Mouse (Mus musculus): Measurements from ENCODE around the gene Mrpl40.
"Not testable (repeated sequence)": the region's sequence is repeated elsewhere in the genome, so short reads cannot be mapped to it uniquely, and the experiment has no call there.

The Mrpl40 gene

DNA sequence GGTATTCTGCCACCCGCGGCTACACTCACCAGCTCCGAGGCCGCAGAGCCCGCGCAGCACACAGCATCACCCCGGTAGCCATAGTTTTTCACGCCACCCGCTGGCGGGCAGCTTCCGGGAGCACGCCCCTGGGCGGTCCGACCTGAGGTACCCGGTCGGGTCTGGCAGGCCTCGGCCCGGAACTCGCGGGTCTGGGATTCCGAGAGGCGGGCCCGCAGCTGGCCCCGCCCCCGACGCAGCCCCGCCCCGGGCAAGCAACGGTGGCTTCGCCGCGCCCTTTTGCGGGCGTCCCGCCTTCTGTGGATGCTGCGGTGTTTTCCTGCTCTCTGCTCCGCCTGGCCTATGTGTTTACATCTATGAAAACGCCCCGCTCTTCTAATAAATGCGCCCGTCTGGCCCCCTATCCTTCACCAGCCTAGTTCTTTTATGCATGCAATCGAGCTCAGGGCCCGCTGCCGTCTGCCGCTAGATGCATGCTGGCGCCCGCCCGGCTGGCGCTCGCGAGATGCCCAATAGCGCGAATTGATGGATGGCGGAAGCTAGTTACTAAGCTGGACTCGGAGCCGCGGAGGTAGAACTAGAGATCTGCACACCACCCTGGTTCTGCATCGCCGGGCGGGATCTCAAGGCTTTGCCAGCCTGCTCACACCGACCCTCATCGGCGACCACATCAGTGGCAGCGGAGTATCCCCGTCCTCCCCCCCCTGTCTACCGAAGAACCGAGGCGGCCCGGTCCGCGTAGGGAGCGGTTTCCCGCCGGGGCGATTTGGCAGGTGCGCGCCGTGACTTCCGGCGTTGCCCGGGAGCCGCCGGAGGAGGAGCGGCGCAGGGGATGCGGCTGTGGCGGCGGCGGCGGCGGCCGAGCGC is at the start of gene Mrpl40, which contains the start of gene Hira:
Mrpl40 (minus strand) TSS at position 421 of the 867 bp plus-strand sequence.
Hira (plus strand) TSS at position 596 of the 867 bp plus-strand sequence.
- peak; percentile 97 for DNase-seq

- no peak for DNase-seq
Measured at GRCm38 (mm10) chr16:18921771-18922170, 45.1 kb upstream of the Mrpl40 start.

DNA sequence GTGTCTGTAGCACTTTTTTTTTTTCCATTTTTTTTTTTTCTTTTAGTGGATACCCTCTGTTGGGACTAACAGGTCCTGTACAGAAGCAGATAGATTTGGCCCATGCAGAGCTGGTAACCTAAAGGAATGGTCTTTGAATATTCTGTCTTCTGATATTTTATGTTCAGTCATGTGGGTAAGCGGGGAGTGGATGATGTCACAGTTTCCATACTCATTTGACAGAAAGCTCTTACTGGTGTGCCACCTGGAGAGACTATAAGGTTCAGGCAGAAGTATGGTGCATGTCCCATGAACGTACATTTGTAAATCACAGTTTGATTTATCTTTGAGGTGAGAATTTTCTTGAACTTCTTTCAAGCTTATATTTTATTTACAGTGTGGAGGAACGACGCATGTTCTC is 39.4 kb upstream of the Mrpl40 start:
- DNase-seq: no peak

DNA sequence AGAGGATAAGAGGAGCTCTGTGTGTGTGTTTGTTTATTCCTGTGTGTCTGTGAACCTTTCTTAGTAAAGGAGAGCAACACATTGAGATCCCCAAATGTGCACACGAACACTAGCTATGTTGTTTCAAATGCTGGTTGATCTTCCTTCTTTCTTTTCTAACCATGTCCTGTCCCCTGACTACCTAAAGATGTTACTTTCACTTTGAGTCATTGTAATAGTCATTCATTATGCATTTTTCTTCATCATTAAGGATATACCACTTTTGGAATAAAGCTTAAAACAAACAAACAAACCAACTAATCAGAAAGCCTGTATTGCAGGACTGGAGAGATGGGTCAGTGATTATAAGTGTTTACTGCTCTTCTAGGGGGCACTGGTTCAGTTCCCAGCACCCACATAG is 29.0 kb upstream of the Mrpl40 start:
- no peak for DNase-seq

DNA sequence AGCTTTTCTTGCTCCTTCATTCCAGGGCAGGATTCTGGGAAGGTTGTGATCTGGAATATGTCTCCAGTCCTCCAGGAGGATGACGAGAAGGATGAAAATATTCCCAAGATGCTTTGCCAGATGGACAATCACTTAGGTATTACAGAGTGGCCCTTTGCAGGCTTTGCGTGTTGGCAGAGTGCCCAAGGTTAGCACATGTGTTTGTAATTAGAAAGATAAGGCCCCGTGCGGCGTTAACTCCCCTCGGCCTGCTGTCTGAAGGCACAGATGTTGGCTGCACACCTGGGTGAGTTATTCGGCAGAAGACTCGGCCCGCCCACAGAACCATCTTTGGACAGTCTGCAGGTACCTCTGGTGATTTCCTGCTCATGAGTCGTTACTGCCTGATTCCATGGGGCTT is 19.8 kb upstream of the Mrpl40 start:
- DNase-seq: peak; percentile 11

GRCm38 (mm10) chr16:18895249-18895648 is 18.6 kb upstream of the Mrpl40 start:
- DNase-seq: no peak

- no peak for DNase-seq
Measured at GRCm38 (mm10) chr16:18893840-18894372, 17.2 kb upstream of the Mrpl40 start.

GRCm38 (mm10) chr16:18884044-18884443 is 7.4 kb upstream of the Mrpl40 start:
- no peak for DNase-seq

GRCm38 (mm10) chr16:18878091-18878720 is 1.5 kb upstream of the Mrpl40 start:
- DNase-seq: no peak

- peak; percentile 72 for DNase-seq
Measured at GRCm38 (mm10) chr16:18877386-18878090, 876 bp upstream of the Mrpl40 start.

- DNase-seq: no peak
Measured at GRCm38 (mm10) chr16:18876091-18876441, 596 bp downstream of the Mrpl40 start.

DNA sequence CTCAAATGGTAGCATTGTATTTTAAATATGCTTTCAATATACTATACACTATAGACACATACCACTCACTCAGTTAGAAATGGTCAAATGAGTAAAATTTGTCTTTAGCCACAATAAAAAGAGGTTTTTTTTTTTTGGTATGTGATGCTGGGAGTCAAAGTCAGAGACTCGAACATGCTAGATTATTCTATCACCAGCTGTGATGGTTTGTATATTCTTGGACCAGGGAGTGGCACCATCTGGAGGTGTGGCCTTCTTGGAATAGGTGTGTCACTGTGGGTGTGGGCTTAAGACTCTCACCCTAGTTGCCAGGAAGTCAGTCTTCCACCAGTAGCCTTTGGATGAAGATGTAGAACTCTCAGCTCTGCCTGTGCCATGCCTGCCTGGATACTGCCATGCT is 6.2 kb downstream of the Mrpl40 start:
- not testable (repeated sequence) for DNase-seq

DNA sequence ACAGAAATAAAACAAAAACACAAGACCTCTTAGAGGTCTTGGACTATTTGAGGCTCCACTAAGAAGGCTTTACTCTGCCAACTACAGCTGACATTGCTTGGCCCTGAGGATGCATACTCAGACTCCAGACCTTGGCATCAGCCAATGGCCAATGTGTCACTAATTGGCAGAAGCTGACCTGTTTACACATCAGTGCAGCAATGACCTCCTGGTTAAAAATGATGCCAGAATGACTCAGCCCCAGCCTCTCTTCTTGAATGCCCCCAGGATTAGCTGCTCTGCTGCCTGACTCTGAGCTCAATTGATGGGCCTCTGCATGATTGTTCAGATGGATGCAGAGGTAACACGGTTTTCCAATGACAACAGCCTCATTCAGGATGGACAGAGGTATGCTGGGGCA is 16.5 kb downstream of the Mrpl40 start:
- no peak for DNase-seq

DNA sequence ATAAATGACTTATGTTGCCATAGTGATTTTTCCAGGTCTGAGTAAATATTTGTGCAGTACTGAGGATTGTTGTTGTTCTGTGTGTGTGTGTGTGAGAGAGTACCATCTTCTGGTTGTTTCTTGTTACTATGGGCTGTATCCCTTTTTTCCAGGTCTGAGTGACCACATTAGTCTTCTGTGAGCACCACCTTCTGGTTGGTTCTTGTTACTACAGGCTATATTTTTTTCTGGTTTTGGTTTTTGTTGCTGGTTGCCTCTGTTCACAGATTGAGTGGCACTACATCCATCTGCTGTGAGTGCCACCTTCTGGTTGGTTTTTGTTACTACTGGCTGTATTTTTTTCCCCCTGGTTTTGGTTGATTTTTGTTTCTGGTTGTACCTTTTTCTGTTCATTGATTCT is 18.1 kb downstream of the Mrpl40 start:
- peak; percentile 16 for DNase-seq

DNA sequence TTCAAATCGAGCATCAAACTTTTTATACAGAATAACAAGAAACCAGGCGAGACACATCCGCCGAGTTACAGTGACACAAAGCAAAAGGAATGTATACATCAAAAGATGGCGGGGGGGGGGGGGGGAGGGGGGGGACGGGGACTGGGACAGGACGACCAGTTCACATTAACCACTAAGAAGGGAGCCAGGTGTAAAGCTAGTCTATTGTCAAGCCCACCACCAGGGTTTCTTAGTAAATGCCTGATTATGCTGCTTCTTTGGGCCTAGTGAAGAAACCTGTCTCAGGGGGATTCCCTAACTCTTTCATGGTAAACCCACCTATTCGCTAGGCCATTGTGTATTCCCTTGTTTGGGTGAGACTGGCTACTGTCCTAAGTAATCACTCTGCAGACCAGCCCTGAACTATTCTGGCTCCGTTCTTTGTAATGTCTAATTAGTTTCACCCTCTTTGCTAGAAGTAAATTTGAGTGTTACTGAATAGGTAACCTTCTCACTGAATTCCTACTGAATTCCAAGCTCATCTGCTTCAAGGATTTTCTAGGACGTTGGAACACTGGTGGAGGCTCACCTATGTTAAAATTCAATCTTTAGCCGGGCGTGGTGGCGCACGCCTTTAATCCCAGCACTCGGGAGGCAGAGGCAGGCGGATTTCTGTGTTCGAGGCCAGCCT is 27.0 kb downstream of the Mrpl40 start:
- DNase-seq: not testable (repeated sequence)

GRCm38 (mm10) chr16:18846301-18846820 is 30.3 kb downstream of the Mrpl40 start:
- DNase-seq: no peak

- no peak for DNase-seq
Measured at GRCm38 (mm10) chr16:18838346-18838745, 38.3 kb downstream of the Mrpl40 start.

DNA sequence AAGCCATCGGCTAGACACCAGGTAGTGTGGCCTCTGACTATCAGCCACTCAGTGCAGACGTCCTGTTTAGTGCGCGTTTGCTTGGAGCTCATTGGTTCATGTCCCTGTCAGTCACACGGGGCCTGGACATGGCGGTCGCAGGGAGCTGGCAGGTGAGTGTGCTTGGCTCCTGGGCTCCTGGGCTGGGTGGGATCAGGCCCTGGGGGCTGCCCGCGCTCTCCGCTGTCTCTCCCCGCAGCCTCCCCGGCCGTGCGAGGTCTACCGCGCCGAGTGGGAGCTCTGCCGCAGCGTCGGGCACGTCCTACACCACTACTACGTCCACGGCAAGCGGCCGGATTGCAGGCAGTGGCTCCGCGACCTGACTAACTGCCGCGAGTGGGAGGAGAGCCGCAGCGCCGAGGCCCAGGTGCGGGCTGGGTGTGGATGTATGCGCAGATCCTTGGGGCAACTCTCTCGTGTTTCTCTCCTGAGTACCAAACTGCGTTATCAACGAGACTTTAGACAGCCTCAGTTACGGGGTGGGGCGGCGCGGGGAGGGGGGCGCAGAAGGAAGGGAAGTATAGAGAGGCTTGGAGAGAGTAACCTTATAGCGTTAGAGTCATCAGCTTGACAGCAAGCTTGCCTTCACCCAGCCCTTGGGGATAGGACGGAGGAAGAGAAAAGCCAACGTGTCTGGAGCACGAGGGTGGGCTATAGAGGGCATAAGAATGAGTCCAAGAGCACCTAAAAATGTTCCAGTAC is 40.0 kb downstream of the Mrpl40 start, which contains the start of the genes 2510002D24Rik and Gm28539:
2510002D24Rik (plus strand) TSS at position 111 of the 741 bp plus-strand sequence.
Gm28539 (plus strand) TSS at position 117 of the 741 bp plus-strand sequence.
- peak; percentile 97 for DNase-seq

GRCm38 (mm10) chr16:18836073-18836467 is 40.6 kb downstream of the Mrpl40 start:
- DNase-seq: peak; percentile 12

DNA sequence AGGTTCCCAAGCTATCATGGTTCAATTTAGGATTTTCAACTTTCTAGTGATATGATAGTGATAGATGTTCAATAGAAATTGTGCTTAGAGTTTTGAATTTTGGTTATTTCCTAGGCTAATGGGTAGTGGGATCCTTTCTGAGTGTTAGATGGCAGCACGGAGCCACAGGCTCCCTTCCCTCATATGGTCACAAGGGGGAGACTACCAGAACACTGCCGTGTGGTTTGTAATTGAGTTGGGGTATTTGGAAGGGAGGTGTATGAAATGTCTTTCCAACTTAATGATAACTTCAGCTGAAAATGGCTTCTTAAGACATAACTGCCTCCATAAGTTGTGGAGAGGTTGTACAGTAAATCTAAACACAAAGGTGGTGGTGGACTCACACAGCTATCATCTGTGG is 43.2 kb downstream of the Mrpl40 start:
- no peak for DNase-seq

GRCm38 (mm10) chr16:18829102-18829501 is 47.6 kb downstream of the Mrpl40 start:
- DNase-seq: peak; percentile 39
